Mouse (Mus musculus) stomach, embryonic 16.5 days (tissue): ENCODE measurements around the gene Zfand2b. TPM values are rescaled to one million over a fixed set of nuclear protein-coding genes. Genes with fewer than 3 reads are reported as not detected.

Experiments
- ATAC-seq: fragments of 200-750 bp; cut with Nextera tagmentation; 2 replicates; pipeline ENCODE4 v1.8.0; 2017; ENCODE audit warnings: moderate number of reproducible peaks, moderate TSS enrichment; ENCODE audit not compliant: insufficient read depth, low FRiP score
- H3K27ac ChIP-seq: fragments of 300-500 bp; sonication (generic); 2 replicates; pipeline ENCODE4 v1.5.1; 2014; ENCODE audit warnings: low read length
- H3K27me3 ChIP-seq: fragments of 300-500 bp; sonication (generic); 2 replicates; pipeline ENCODE4 v1.6.1; 2014; ENCODE audit warnings: low read length, control low read depth, mixed read lengths; ENCODE audit not compliant: control insufficient read depth, insufficient read depth
- H3K36me3 ChIP-seq: fragments of 300-500 bp; sonication (generic); 2 replicates; pipeline ENCODE4 v1.6.1; 2014; ENCODE audit warnings: low read length; ENCODE audit not compliant: control insufficient read depth, insufficient read depth
- H3K4me1 ChIP-seq: fragments of 300-500 bp; sonication (generic); 2 replicates; pipeline ENCODE4 v1.6.1; 2014; ENCODE audit warnings: low read length, control low read depth, mixed read lengths; ENCODE audit not compliant: control insufficient read depth, insufficient read depth
- H3K4me2 ChIP-seq: fragments of 300-500 bp; sonication (generic); 2 replicates; pipeline ENCODE4 v1.6.1; 2014; ENCODE audit warnings: low read depth, low read length, mixed read lengths
- H3K4me3 ChIP-seq: fragments of 300-500 bp; sonication (generic); replicated peaks from 2 replicates; pipeline ENCODE4 v1.5.1; 2014; ENCODE audit warnings: mild to moderate bottlenecking, low read length
- H3K9ac ChIP-seq: fragments of 300-500 bp; sonication (generic); 2 replicates; pipeline ENCODE4 v1.6.1; 2014; ENCODE audit warnings: low read length
- H3K9me3 ChIP-seq: fragments of 300-500 bp; sonication (generic); replicated peaks from 2 replicates; pipeline ENCODE4 v1.6.1; 2016; ENCODE audit warnings: low read length, control low read depth; ENCODE audit not compliant: control insufficient read depth
- WGBS: fragments of 180-500 bp; shearing (Covaris S2); extraction: QIAGEN DNeasy Blood & Tissue Kit; methylation state at CpG from one replicate; pipeline ENCODE4 v1.1.7; 2014; 5-methylcytosine and 5-hydroxymethylcytosine counted together
- polyA plus RNA-seq: library from polyadenylated mRNA; unstranded; fragments of >200 nt; fragmentation: Nextera tagmentation; extraction: Ambion mirVana; gene quantifications from 2 replicates; pipeline ENCODE4 v1.2.1, GENCODE M21; 2015

The Zfand2b gene
- polyA plus RNA-seq, 1 experiment from 2014 or later: 43.3 TPM

GRCm38 (mm10) chr1:75158990-75159389, 9.5 kb upstream of the Zfand2b start:
- no peak for ATAC-seq
- Histone ChIP-seq H3K27me3 (no peaks in the 10 kb centered on the region), H3K36me3 (no peaks in the 10 kb centered on the region), H3K9me3 (no peaks in the 10 kb centered on the region), H3K4me3 (no peak overlapping the region), H3K9ac (no peak overlapping the region), H3K4me1 (no peaks in the 10 kb centered on the region), H3K27ac (no peak overlapping the region), H3K4me2 (no peak overlapping the region)

- Histone ChIP-seq H3K9me3 (no peaks in the 10 kb centered on the region), H3K27ac (no peak overlapping the region), H3K9ac (no peak overlapping the region), H3K36me3 (no peaks in the 10 kb centered on the region), H3K4me3 (no peak overlapping the region), H3K4me1 (no peaks in the 10 kb centered on the region), H3K4me2 (no peak overlapping the region), H3K27me3 (no peaks in the 10 kb centered on the region)
- WGBS: 54% methylated on average over 5 of the region's 5 CpGs
- no peak for ATAC-seq
Measured at GRCm38 (mm10) chr1:75159540-75160255, 8.7 kb upstream of the Zfand2b start.

- ATAC-seq: no peak
- H3K9ac ChIP-seq: no peak overlapping the region
- no peak overlapping the region for H3K4me2 ChIP-seq
- H3K27me3 ChIP-seq: no peaks in the 10 kb centered on the region
- H3K27ac ChIP-seq: no peak overlapping the region
- WGBS: 72% methylated on average over 4 of the region's 4 CpGs
- no peaks in the 10 kb centered on the region for H3K9me3 ChIP-seq
- H3K4me3 ChIP-seq: no peak overlapping the region
- H3K4me1 ChIP-seq: no peaks in the 10 kb centered on the region
- no peaks in the 10 kb centered on the region for H3K36me3 ChIP-seq
Measured at GRCm38 (mm10) chr1:75160256-75160617, 8.2 kb upstream of the Zfand2b start.

- peak; percentile 6; the same call in 1 of the 2 replicates for ATAC-seq
- peak overlapping the region; percentile 92 for H3K27ac ChIP-seq
Measured at GRCm38 (mm10) chr1:75168093-75168471, 364 bp upstream of the Zfand2b start.

GRCm38 (mm10) chr1:75179334-75180104, 11.1 kb downstream of the Zfand2b start:
- H3K27ac ChIP-seq: 0 out of 2 replicates have a peak overlapping the region, but pooled peaks have one; percentile 43
- peak overlapping the region; percentile 97 for H3K4me2 ChIP-seq
- H3K9ac ChIP-seq: peak overlapping the region; percentile 73
- H3K4me3 ChIP-seq: peak overlapping the region; percentile 61
- H3K27me3 ChIP-seq: no peaks in the 10 kb centered on the region
- ATAC-seq: peak; percentile 8; the same call in 1 of the 2 replicates
- 7% methylated on average over 23 of the region's 23 CpGs for WGBS
- H3K4me1 ChIP-seq: peaks cover 13% of the 10 kb centered on the region
- H3K9me3 ChIP-seq: 0 out of 2 replicates have a peak, but pooled peaks cover 3% of the 10 kb centered on the region
- H3K36me3 ChIP-seq: peaks cover 12% of the 10 kb centered on the region

More at GRCm38 (mm10) chr1:75168093-75168471, 364 bp upstream of the Zfand2b start:
- H3K9me3 ChIP-seq: no peaks in the 10 kb centered on the region
- 0 out of 2 replicates have a peak, but pooled peaks cover 8% of the 10 kb centered on the region for H3K36me3 ChIP-seq
- no peaks in the 10 kb centered on the region for H3K27me3 ChIP-seq
- H3K4me3 ChIP-seq: peak overlapping the region; percentile 89
- H3K4me1 ChIP-seq: peaks cover 13% of the 10 kb centered on the region; the same call in 1 of the 2 replicates
- WGBS: 6% methylated on average over 7 of the region's 7 CpGs
- peak overlapping the region; percentile 87 for H3K9ac ChIP-seq
- peak overlapping the region; percentile 92 for H3K4me2 ChIP-seq

GRCm38 (mm10) chr1:75180105-75180590, 11.7 kb downstream of the Zfand2b start, which contains the start of gene Abcb6:
Gene Abcb6 (minus strand): TSS chr1:75180392.
- H3K27me3 ChIP-seq: no peaks in the 10 kb centered on the region
- under 1% methylated on average over 31 of the region's 31 CpGs for whole genome bisulfite sequencing
- H3K9me3 ChIP-seq: 0 out of 2 replicates have a peak, but pooled peaks cover 3% of the 10 kb centered on the region
- peak within 1 kb of the TSS; percentile 61 for H3K4me3 ChIP-seq
- 0 out of 2 replicates have a peak within 1 kb of the TSS, but pooled peaks have one; percentile 43 for H3K27ac ChIP-seq
- peak within 1 kb of the TSS; percentile 73 for H3K9ac ChIP-seq
- peak; percentile 91 for ATAC-seq
- H3K4me2 ChIP-seq: peak within 1 kb of the TSS; percentile 97
- peaks cover 9% of the 10 kb centered on the region for H3K36me3 ChIP-seq
- peaks cover 13% of the 10 kb centered on the region for H3K4me1 ChIP-seq

- Histone ChIP-seq H3K27ac (no peak overlapping the region), H3K4me3 (peak overlapping the region; percentile 61; the same call in 1 of the 2 replicates), H3K4me2 (peak overlapping the region; percentile 97), H3K9me3 (0 out of 2 replicates have a peak, but pooled peaks cover 3% of the 10 kb centered on the region), H3K27me3 (no peaks in the 10 kb centered on the region), H3K4me1 (peaks cover 13% of the 10 kb centered on the region), H3K9ac (0 out of 2 replicates have a peak overlapping the region, but pooled peaks have one; percentile 5), H3K36me3 (peaks cover 9% of the 10 kb centered on the region)
- 31% methylated on average over 7 of the region's 7 CpGs for WGBS
- ATAC-seq: no peak
Measured at GRCm38 (mm10) chr1:75180741-75181140, 12.3 kb downstream of the Zfand2b start.

- no peak overlapping the region for H3K4me3 ChIP-seq
- H3K36me3 ChIP-seq: peaks cover 15% of the 10 kb centered on the region
- 0 out of 2 replicates have a peak, but pooled peaks cover 3% of the 10 kb centered on the region for H3K9me3 ChIP-seq
- no peak overlapping the region for H3K9ac ChIP-seq
- 85% methylated on average over 4 of the region's 4 CpGs for WGBS
- H3K4me2 ChIP-seq: no peak overlapping the region
- H3K27me3 ChIP-seq: no peaks in the 10 kb centered on the region
- ATAC-seq: no peak
- H3K27ac ChIP-seq: no peak overlapping the region
- peaks cover 13% of the 10 kb centered on the region for H3K4me1 ChIP-seq
Measured at GRCm38 (mm10) chr1:75181377-75181870, 13.0 kb downstream of the Zfand2b start.
